Mouse (Mus musculus) neutrophil, adult 5-6 weeks (primary cell): Measurements from ENCODE around the gene Atp6v0e2. TPM values are rescaled to one million over a fixed set of nuclear protein-coding genes. Genes with fewer than 3 reads are reported as not detected.

ENCODE experiments used
- ATAC-seq: fragments of 151-379, 151-347 bp; 2 replicates; pipeline ENCODE4 v1.8.0; 2017; ENCODE audit warnings: mild to moderate bottlenecking, moderate TSS enrichment; ENCODE audit not compliant: insufficient number of reproducible peaks, poor library complexity, low FRiP score, severe bottlenecking; ENCODE audit errors: extremely low read depth
- total RNA-seq: library from RNA; stranded (forward); fragments of 200-1000 nt; gene quantifications from 2 replicates; pipeline ENCODE4 v1.2.3, GENCODE M21; 2017

Atp6v0e2 gene
- total RNA-seq, 1 experiment from 2014 or later = not detected

GRCm38 (mm10) chr6:48538841-48539737 is 1.7 kb downstream of the Atp6v0e2 start:
- peak; percentile 62; the same call in 1 of the 2 replicates for ATAC-seq

- no peak for ATAC-seq
Observed at GRCm38 (mm10) chr6:48539860-48540259, 2.4 kb downstream of the Atp6v0e2 start.

- no peak for ATAC-seq
Observed at GRCm38 (mm10) chr6:48540721-48541120, 3.3 kb downstream of the Atp6v0e2 start.

- no peak for ATAC-seq
Observed at GRCm38 (mm10) chr6:48541560-48542450, 4.4 kb downstream of the Atp6v0e2 start.

GRCm38 (mm10) chr6:48542631-48543030 is 5.2 kb downstream of the Atp6v0e2 start:
- ATAC-seq = no peak

- no peak for ATAC-seq
Observed at GRCm38 (mm10) chr6:48545251-48545650, 7.8 kb downstream of the Atp6v0e2 start.

- ATAC-seq = 0 out of 2 replicates have a peak, but pooled peaks have one; percentile 21
Observed at GRCm38 (mm10) chr6:48546271-48546670, 8.9 kb downstream of the Atp6v0e2 start.

GRCm38 (mm10) chr6:48546858-48547257 is 9.4 kb downstream of the Atp6v0e2 start:
- ATAC-seq = no peak

- ATAC-seq = no peak
Observed at GRCm38 (mm10) chr6:48548314-48548713, 10.9 kb downstream of the Atp6v0e2 start.

GRCm38 (mm10) chr6:48552918-48553317 is 15.5 kb downstream of the Atp6v0e2 start:
- ATAC-seq = no peak

GRCm38 (mm10) chr6:48553819-48554218 is 16.4 kb downstream of the Atp6v0e2 start:
- no peak for ATAC-seq

GRCm38 (mm10) chr6:48554280-48555103 is 17.1 kb downstream of the Atp6v0e2 start, which contains the start of gene Lrrc61:
Gene Lrrc61 (plus strand): TSS chr6:48554796.
- ATAC-seq = peak; percentile 95

GRCm38 (mm10) chr6:48555104-48555890 is 17.9 kb downstream of the Atp6v0e2 start:
- ATAC-seq = no peak

- ATAC-seq = no peak
Observed at GRCm38 (mm10) chr6:48555956-48556355, 18.5 kb downstream of the Atp6v0e2 start.

- ATAC-seq = no peak
Observed at GRCm38 (mm10) chr6:48565693-48566310, 28.4 kb downstream of the Atp6v0e2 start.

- ATAC-seq = no peak
Observed at GRCm38 (mm10) chr6:48566312-48566711, 28.9 kb downstream of the Atp6v0e2 start.
